27 mouse cellular contexts compared by ENCODE assay signal in the genomic region with DNA sequence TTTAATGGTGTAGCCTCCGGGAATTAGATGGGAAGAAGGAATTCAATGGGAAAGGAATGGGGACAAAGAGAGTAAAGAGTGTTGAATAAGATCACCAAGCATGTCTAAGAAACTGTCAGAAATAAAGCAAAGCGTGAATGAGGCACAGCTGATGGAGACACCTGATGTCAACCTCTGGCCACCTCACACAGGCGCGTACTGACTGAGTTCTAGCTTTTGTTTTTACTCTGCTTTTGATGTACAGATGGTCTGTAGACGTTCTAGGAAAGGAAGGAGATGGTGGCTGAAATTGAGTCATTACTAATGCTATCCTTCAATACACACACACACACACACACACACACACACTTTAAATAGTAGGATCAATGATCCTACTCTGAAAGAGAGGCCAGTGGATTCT.
"Had no signal": no experiment of that assay in that cellular context is flagged by ENCODE, and none has a peak within 500 bp of the region (broad histone marks: within the 10 kb centered on the region; RNA-seq: fewer than 3 reads in every experiment).

No protein-coding gene starts in this region.

- H3K9ac ChIP-seq: heart, embryonic 12.5 days; heart, embryonic 13.5 days; hindbrain, embryonic 12.5 days; hindbrain, embryonic 13.5 days; hindbrain, embryonic 14.5 days; hindbrain, embryonic 15.5 days; intestine, embryonic 15.5 days; kidney, embryonic 15.5 days had no signal

- H3K27ac ChIP-seq: heart, embryonic 13.5 days; hindbrain, embryonic 10.5 days; hindbrain, embryonic 12.5 days; hindbrain, embryonic 13.5 days; hindbrain, embryonic 14.5 days; intestine, embryonic 15.5 days; kidney, embryonic 15.5 days; kidney, postnatal 0 days; layer of hippocampus, adult 2 months; left cerebral cortex, adult 2 months had no signal

- DNase-seq: heart, postnatal 36 days; kidney, adult 11 months; kidney, adult 18-20 months; kidney, adult 2 months; kidney, adult 8-10 months; kidney, adult 9 months; kidney, postnatal 10 days; kidney, postnatal 14 days; layer of hippocampus, adult 9-11 months; layer of hippocampus, postnatal 36 days had no signal

- H3K4me1 ChIP-seq: hindbrain, embryonic 15.5 days had no signal

- H3K4me2 ChIP-seq: heart, embryonic 11.5 days; heart, embryonic 12.5 days; heart, embryonic 13.5 days; hindbrain, embryonic 12.5 days; hindbrain, embryonic 13.5 days; hindbrain, embryonic 14.5 days; hindbrain, embryonic 15.5 days; intestine, embryonic 15.5 days; kidney, embryonic 15.5 days had no signal

- H3K4me3 ChIP-seq: heart, embryonic 12.5 days; heart, embryonic 13.5 days; hindbrain, embryonic 10.5 days; hindbrain, embryonic 12.5 days; hindbrain, embryonic 13.5 days; hindbrain, embryonic 15.5 days; intestine, embryonic 15.5 days; kidney, embryonic 15.5 days; layer of hippocampus, adult 2 months; left cerebral cortex, adult 2 months had no signal

- H3K27me3 ChIP-seq: heart, embryonic 12.5 days; heart, embryonic 13.5 days; hindbrain, embryonic 12.5 days; hindbrain, embryonic 13.5 days; hindbrain, embryonic 15.5 days; intestine, embryonic 15.5 days; kidney, embryonic 15.5 days had no signal

- H3K36me3 ChIP-seq: heart, embryonic 12.5 days; heart, embryonic 13.5 days; hindbrain, embryonic 12.5 days; hindbrain, embryonic 13.5 days; hindbrain, embryonic 15.5 days; intestine, embryonic 15.5 days; kidney, embryonic 15.5 days had no signal

- H3K9me3 ChIP-seq: heart, embryonic 12.5 days; heart, embryonic 13.5 days; hindbrain, embryonic 10.5 days; hindbrain, embryonic 12.5 days; hindbrain, embryonic 13.5 days; hindbrain, embryonic 15.5 days; intestine, embryonic 15.5 days; kidney, embryonic 15.5 days had no signal

- ATAC-seq: hindbrain, embryonic 16.5 days; hindbrain, postnatal 0 days; inflammation-experienced regulatory T-cells, adult 6 months; intestine, embryonic 15.5 days; intestine, embryonic 16.5 days had no signal
